Mouse (Mus musculus) ES-E14 (cell line): ENCODE results near the gene Kcnh3. TPM values are rescaled to one million over a fixed set of nuclear protein-coding genes. Genes with fewer than 3 reads are reported as not detected.

Experiments
- DNase-seq: peaks from one replicate; pipeline ENCODE4 v3.0.0-alpha.2; 2013; ENCODE audit warnings: low read depth, low spot score
- H3K27ac ChIP-seq: 2 replicates; pipeline ENCODE4 v1.5.1; 2012; ENCODE audit warnings: low read depth, mild to moderate bottlenecking, low read length, moderate library complexity, mixed read lengths; ENCODE audit not compliant: poor library complexity, insufficient read depth, severe bottlenecking
- H3K36me3 ChIP-seq: 2 replicates; pipeline ENCODE4 v1.6.1; 2012; ENCODE audit warnings: mild to moderate bottlenecking, low read length, moderate library complexity, mixed read lengths; ENCODE audit not compliant: control insufficient read depth, poor library complexity, insufficient read depth, severe bottlenecking
- H3K4me1 ChIP-seq, 2 experiments: fragments of 150-350 bp in 1 of 2; sonication (generic) in 1 of 2; 2 replicates each; pipeline ENCODE4 v1.6.1; 2012; ENCODE audit warnings: low read length in 2 of 2, mild to moderate bottlenecking in 1 of 2, mixed read lengths in 1 of 2; ENCODE audit not compliant: control insufficient read depth in 2 of 2, insufficient read depth in 2 of 2, poor library complexity in 1 of 2
- H3K4me3 ChIP-seq, 2 experiments: fragments of 150-350 bp in 1 of 2; sonication (generic) in 1 of 2; 2 replicates each; pipeline ENCODE4 v1.5.1; 2012; ENCODE audit warnings: low read length in 2 of 2, low read depth in 1 of 2, mild to moderate bottlenecking in 1 of 2, mixed read lengths in 1 of 2; ENCODE audit not compliant: insufficient read depth in 1 of 2, poor library complexity in 1 of 2, severe bottlenecking in 1 of 2
- H3K9ac ChIP-seq: 2 replicates; pipeline ENCODE4 v1.6.1; 2012; ENCODE audit warnings: low read depth, mild to moderate bottlenecking, low read length, mixed read lengths; ENCODE audit not compliant: poor library complexity, insufficient read depth, severe bottlenecking
- H3K9me3 ChIP-seq: fragments of 150-350 bp; sonication (generic); 2 replicates; pipeline ENCODE4 v1.6.1; 2012; ENCODE audit warnings: low read depth, mild to moderate bottlenecking, low read length; ENCODE audit not compliant: control insufficient read depth, insufficient read depth
- CHD2 ChIP-seq: IDR thresholded peaks from 2 replicates; pipeline ENCODE4 v1.6.1; 2014; ENCODE audit warnings: mild to moderate bottlenecking, low read depth, low read length, inconsistent platforms
- HCFC1 ChIP-seq: IDR thresholded peaks from 2 replicates; pipeline ENCODE4 v1.6.1; 2012; ENCODE audit warnings: low read length, inconsistent platforms, borderline replicate concordance; ENCODE audit not compliant: insufficient read depth
- MAFK ChIP-seq: IDR thresholded peaks from 2 replicates; pipeline ENCODE4 v1.6.1; 2014; ENCODE audit warnings: mild to moderate bottlenecking, low read depth, low read length, inconsistent platforms; ENCODE audit not compliant: insufficient read depth
- ZC3H11A ChIP-seq: IDR thresholded peaks from 2 replicates; pipeline ENCODE4 v1.6.1; 2012; ENCODE audit warnings: low read depth, mild to moderate bottlenecking, inconsistent platforms, low read length, borderline replicate concordance
- ZNF384 ChIP-seq: IDR thresholded peaks from 2 replicates; pipeline ENCODE4 v1.6.1; 2012; ENCODE audit warnings: low read depth, low read length, inconsistent platforms
- in situ Hi-C, 2 experiments: fragments of 600-800 bp; cut with MboI; formaldehyde crosslinking; loops; one replicate each; pipeline ENCODE4 v1.15.1; 2025; ENCODE audit warnings: low sequenced_read_pairs in 2 of 2, inconsistent platforms in 1 of 2; ENCODE audit not compliant: unreplicated experiment in 2 of 2
- total RNA-seq: library from RNA; depleted of rRNA; stranded (reverse); fragments of 300-350 nt; gene quantifications from 2 replicates; pipeline ENCODE4 v1.2.3, GENCODE M21; 2012

Kcnh3 gene
- total RNA-seq, 1 experiment: 2.9 TPM

DNA sequence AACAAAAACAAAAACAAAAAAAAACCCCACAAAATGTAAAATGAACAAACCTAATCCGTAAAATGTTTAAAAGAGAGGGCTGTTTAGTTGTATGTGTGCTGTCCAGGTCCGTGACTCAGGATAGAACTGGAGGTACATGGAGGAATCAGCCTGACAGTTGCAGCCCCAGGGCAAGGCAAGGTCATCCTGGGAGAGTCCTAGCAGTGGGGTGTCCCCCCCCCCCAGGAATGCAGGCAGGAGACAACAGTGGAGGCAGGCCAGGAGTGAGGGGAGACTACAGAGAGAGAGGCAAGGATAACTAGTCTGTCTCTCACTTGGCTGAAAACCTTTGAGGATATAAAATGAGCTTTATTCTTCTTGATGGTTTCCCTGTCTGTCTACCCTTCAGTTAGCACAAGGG, 39.7 kb downstream of the Kcnh3 start:
- no peak for DNase-seq
- in situ Hi-C loops: no loop called here
- H3K4me3 ChIP-seq: no peak overlapping the region
- H3K36me3 ChIP-seq: no peaks in the 10 kb centered on the region
- H3K4me1 ChIP-seq: peaks cover 16 to 17% of the 10 kb centered on the region in 2 experiments; a peak in 3 of 4 replicates
- H3K9me3 ChIP-seq: no peaks in the 10 kb centered on the region
- TF ChIP-seq ZNF384: no peak
- TF ChIP-seq CHD2: no peak
- no peak for TF ChIP-seq MAFK
- no peak for TF ChIP-seq ZC3H11A
- TF ChIP-seq HCFC1: no peak
- no peak overlapping the region for H3K9ac ChIP-seq
- H3K27ac ChIP-seq: peak overlapping the region; percentile 11

DNA sequence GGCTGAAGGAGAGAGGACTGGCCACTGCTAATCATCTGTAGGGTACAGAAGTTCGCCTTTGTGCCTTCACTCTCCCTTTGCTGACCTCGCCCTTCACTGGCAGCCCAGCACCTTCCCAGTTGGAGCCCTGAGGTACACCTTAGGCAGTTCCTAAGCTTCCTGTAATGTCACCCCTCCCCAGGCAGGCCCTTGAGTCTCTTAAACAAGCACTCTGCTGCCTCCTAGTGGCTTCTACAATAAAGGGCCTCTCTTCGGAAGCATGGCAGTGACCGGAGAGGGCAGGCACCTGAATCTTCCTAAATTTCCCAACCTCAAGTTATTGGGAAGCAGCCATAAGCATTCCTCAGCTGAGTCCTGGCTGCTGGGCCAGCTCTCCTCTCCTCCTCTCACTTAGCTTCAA, 41.0 kb downstream of the Kcnh3 start:
- Histone ChIP-seq H3K36me3 (no peaks in the 10 kb centered on the region), H3K9ac (no peak overlapping the region), H3K4me1 (peaks cover 11% of the 10 kb centered on the region in 2 experiments; a peak in 3 of 4 replicates), H3K4me3 (no peak overlapping the region), H3K27ac (no peak overlapping the region), H3K9me3 (no peaks in the 10 kb centered on the region)
- in situ Hi-C loops: no loop called here
- TF ChIP-seq HCFC1 (no peak), ZC3H11A (peak; percentile 63; the same call in 1 of the 2 replicates)
- peak; percentile 90 for DNase-seq

DNA sequence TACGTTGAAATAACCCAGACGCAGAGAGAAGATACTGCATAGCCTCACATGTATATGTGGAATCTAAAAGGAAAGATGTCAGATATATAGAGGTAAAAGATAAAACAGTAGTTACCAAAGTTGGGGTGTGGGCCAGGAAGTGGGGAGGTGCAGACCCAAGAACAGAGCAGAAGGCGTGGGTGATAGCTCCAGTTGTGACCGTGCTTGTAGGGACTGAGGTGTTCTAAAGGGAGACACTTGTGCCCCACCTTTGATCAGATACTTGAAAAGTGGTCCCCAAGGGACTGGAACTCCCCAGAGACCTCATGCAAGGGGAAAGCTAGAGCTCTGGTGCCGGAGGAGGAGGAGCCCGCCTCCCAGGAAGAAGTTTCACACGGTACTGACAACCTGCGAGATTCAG, 51.4 kb downstream of the Kcnh3 start:
- in situ Hi-C loops: no loop called here
- Histone ChIP-seq H3K27ac (no peak overlapping the region), H3K36me3 (no peaks in the 10 kb centered on the region), H3K4me3 (no peak overlapping the region), H3K9me3 (no peaks in the 10 kb centered on the region), H3K4me1 (peaks cover 0 to 2% of the 10 kb centered on the region in 2 experiments; a peak in 1 of 4 replicates), H3K9ac (no peak overlapping the region)
- no peak for DNase-seq
- TF ChIP-seq HCFC1: no peak
- TF ChIP-seq ZC3H11A: no peak
- TF ChIP-seq ZNF384: no peak
- TF ChIP-seq MAFK: no peak
- no peak for TF ChIP-seq CHD2

DNA sequence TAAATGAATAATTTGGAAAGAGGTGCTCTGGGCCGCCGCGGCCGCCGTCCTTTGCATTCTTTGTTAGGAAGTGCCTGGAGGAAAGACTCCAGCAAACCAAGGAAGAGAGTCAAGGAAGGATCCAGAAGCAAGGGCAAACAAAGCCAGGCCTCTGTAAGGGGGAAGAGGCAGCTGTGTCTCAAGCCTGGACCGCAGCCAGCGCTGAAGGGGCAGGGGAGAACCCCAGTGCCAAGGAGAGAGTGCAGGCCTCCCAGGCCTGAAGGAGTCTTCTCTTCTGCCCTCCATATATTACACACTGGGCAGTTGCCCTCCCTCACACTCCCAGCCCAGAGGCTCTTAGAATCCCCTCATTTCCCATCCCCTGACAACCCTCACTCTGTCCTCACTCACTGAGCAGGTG, 53.6 kb downstream of the Kcnh3 start:
- no peak overlapping the region for H3K27ac ChIP-seq
- H3K9ac ChIP-seq: no peak overlapping the region
- no peak for TF ChIP-seq ZNF384
- TF ChIP-seq CHD2: no peak
- TF ChIP-seq HCFC1: no peak
- no peak for TF ChIP-seq MAFK
- no peak for TF ChIP-seq ZC3H11A
- in situ Hi-C loops: no loop called here
- H3K9me3 ChIP-seq: no peaks in the 10 kb centered on the region
- no peak for DNase-seq
- no peak overlapping the region for H3K4me3 ChIP-seq
- H3K36me3 ChIP-seq: no peaks in the 10 kb centered on the region
- no peaks in the 10 kb centered on the region for H3K4me1 ChIP-seq

DNA sequence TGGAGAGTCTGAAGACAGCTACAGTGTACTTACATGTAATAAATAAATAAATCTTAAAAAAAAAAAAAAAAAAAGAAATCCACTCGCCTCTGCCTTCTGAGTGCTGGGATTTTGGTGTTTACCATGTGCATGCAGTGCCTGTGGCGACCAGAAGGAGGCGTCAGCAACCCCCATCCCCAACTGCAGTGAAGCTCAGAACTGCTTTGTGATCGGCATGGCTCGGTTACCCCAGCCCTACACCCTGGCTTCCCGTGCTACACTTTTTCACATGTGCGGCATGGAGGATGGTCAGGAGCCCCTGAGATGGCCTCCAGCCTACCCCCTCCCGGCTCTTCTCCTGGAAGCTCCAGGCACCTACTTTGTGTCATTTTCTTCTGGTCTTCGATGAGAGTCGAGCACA, 58.8 kb downstream of the Kcnh3 start:
- Histone ChIP-seq H3K4me1 (peaks cover 2 to 12% of the 10 kb centered on the region in 2 experiments; a peak in 2 of 4 replicates), H3K9ac (no peak overlapping the region), H3K36me3 (no peaks in the 10 kb centered on the region), H3K9me3 (no peaks in the 10 kb centered on the region), H3K27ac (no peak overlapping the region), H3K4me3 (no peak overlapping the region)
- TF ChIP-seq MAFK (no peak), ZNF384 (0 out of 2 replicates have a peak, but pooled peaks have one; percentile 26), CHD2 (no peak), HCFC1 (no peak)
- no peak for DNase-seq
- in situ Hi-C loops: no loop called here
